20 mouse cellular contexts compared by ENCODE assay signal in the genomic region with DNA sequence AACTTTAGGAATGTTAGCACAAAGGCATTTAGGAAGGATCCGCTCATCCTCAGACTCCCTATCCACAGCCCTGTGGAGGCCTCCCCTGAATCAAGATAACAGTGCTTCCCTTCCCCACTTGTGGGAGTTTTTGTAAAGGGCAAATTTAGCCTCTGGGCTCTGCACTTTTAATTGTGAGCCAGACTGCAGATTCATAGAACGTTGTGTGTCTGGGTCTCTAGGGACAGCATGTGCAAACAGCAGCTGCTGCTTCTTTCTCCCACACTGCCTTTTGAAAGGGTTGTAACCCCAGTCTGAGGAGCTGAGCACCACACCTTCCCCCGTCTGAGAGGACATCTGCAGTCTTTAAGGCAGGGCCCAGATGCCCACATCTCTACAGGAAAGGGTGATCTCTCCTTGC.
DNase-seq lines count a peak whose midpoint lies in the region; ATAC-seq and TF ChIP-seq lines count a peak whose summit lies in the region.
"Had no signal": no experiment of that assay in that cellular context is flagged by ENCODE, and none has a peak within 500 bp of the region (broad histone marks: within the 10 kb centered on the region; RNA-seq: fewer than 3 reads in every experiment).

No protein-coding gene starts in this region.

- no peak for ATAC-seq in heart, embryonic 11.5 days (replicated peaks; ENCODE audit: insufficient number of reproducible peaks, low FRiP score, low TSS enrichment)
- ATAC-seq in lung, postnatal 0 days = no peak
- ATAC-seq: CD4-positive, CD25-positive, alpha-beta regulatory T cell, adult 4 months; forebrain, postnatal 0 days; hindbrain, postnatal 0 days; liver, postnatal 0 days; midbrain, embryonic 13.5 days had no signal

- no peak overlapping the region for H3K4me3 ChIP-seq in heart, embryonic 11.5 days (ENCODE audit: low read depth, low read length)
- H3K4me3 ChIP-seq in lung, postnatal 0 days (ENCODE audit: low read depth, low read length) = no peak overlapping the region
- no peak overlapping the region for H3K4me3 ChIP-seq in lung, adult 2 months (replicated peaks; ENCODE audit: extremely low read depth, low read depth, low read length)
- H3K4me3 ChIP-seq: embryonic facial prominence, embryonic 12.5 days; midbrain, embryonic 13.5 days had no signal

- TF ChIP-seq CTCF in lung, postnatal 0 days (IDR thresholded peaks at IDR 0.05) = no peak
- no peak for TF ChIP-seq CTCF in lung, adult 2 months (IDR thresholded peaks at IDR 0.05; ENCODE audit: insufficient read depth, low read length)

- H3K4me2 ChIP-seq in heart, embryonic 11.5 days = no peak overlapping the region
- H3K4me2 ChIP-seq in lung, postnatal 0 days (replicated peaks; ENCODE audit: low read depth, low read length) = no peak overlapping the region
- H3K4me2 ChIP-seq: embryonic facial prominence, embryonic 12.5 days; midbrain, embryonic 13.5 days had no signal

- H3K4me1 ChIP-seq in heart, embryonic 11.5 days (ENCODE audit: control insufficient read depth, insufficient read depth, low read length) = peaks cover 13% of the 10 kb centered on the region
- peaks cover 20% of the 10 kb centered on the region; the same call in 1 of the 2 replicates for H3K4me1 ChIP-seq in lung, postnatal 0 days (ENCODE audit: insufficient read depth, low read depth, low read length)
- H3K4me1 ChIP-seq in lung, adult 2 months (ENCODE audit: control insufficient read depth, insufficient read depth, low read length) = peaks cover 5% of the 10 kb centered on the region
- H3K4me1 ChIP-seq: embryonic facial prominence, embryonic 12.5 days had no signal

- 53% methylated on average over 3 of the region's 3 CpGs for WGBS in heart, embryonic 11.5 days (ENCODE audit: insufficient replicate concordance)
- whole genome bisulfite sequencing in lung, postnatal 0 days = 60% methylated on average over 3 of the region's 3 CpGs
- WGBS in lung, adult 2 months = 51% methylated on average over 3 of the region's 3 CpGs

- DNase-seq in heart, adult 18-20 months = peak; percentile 33 to 54
- DNase-seq in lung, postnatal 0 days (ENCODE audit: low spot score) = peak; percentile 21
- no peak for DNase-seq in lung, adult 2 months
- DNase-seq in brain, adult 2 months (ENCODE audit: low read depth, low spot score) = peak; percentile 26
- peak; percentile 3 for DNase-seq in mesoderm, embryonic 11.5 days (ENCODE audit: low read depth, low spot score)
- no peak for DNase-seq in thymus, postnatal 36 days
- DNase-seq: cerebellum, postnatal 14 days; forebrain, postnatal 0 days; gastrocnemius, postnatal 10 days; kidney, adult 8-10 months; kidney, postnatal 25 days; liver, postnatal 0 days; right cerebral cortex, adult 18-20 months; thymus, adult 2 months had no signal

- no peak for TF ChIP-seq POLR2A in lung, adult 2 months (IDR thresholded peaks at IDR 0.05; ENCODE audit: borderline replicate concordance, extremely low read depth, low read depth, low read length)

- H3K9ac ChIP-seq in heart, embryonic 11.5 days (ENCODE audit: low read depth, low read length) = no peak overlapping the region
- no peak overlapping the region for H3K9ac ChIP-seq in lung, postnatal 0 days (replicated peaks; ENCODE audit: low read depth)
- H3K9ac ChIP-seq: embryonic facial prominence, embryonic 12.5 days; forebrain, postnatal 0 days; liver, postnatal 0 days; midbrain, embryonic 13.5 days had no signal

- TF ChIP-seq EP300 in lung, postnatal 0 days (IDR thresholded peaks at IDR 0.05) = no peak

- H3K27me3 ChIP-seq in heart, embryonic 11.5 days (ENCODE audit: control insufficient read depth, insufficient read depth, low read length) = no peaks in the 10 kb centered on the region
- H3K27me3 ChIP-seq in lung, postnatal 0 days (replicated peaks; ENCODE audit: insufficient read depth, low read length) = no peaks in the 10 kb centered on the region
- H3K27me3 ChIP-seq: embryonic facial prominence, embryonic 12.5 days; midbrain, embryonic 13.5 days had no signal

- H3K36me3 ChIP-seq in heart, embryonic 11.5 days (ENCODE audit: control insufficient read depth, insufficient read depth, low read length) = no peaks in the 10 kb centered on the region
- no peaks in the 10 kb centered on the region for H3K36me3 ChIP-seq in lung, postnatal 0 days (ENCODE audit: insufficient read depth, low read length)
- H3K36me3 ChIP-seq: embryonic facial prominence, embryonic 12.5 days; midbrain, embryonic 13.5 days had no signal

- no peak overlapping the region for H3K27ac ChIP-seq in heart, embryonic 11.5 days (ENCODE audit: low read depth, low read length)
- H3K27ac ChIP-seq in lung, postnatal 0 days (ENCODE audit: low read length) = no peak overlapping the region
- H3K27ac ChIP-seq: embryonic facial prominence, embryonic 12.5 days; hindbrain, postnatal 0 days; macrophage; midbrain, embryonic 13.5 days had no signal

- H3K9me3 ChIP-seq in heart, embryonic 11.5 days (replicated peaks; ENCODE audit: control insufficient read depth, low read length) = no peaks in the 10 kb centered on the region
- no peaks in the 10 kb centered on the region for H3K9me3 ChIP-seq in lung, postnatal 0 days (ENCODE audit: low read length)
- H3K9me3 ChIP-seq: embryonic facial prominence, embryonic 12.5 days; midbrain, embryonic 13.5 days had no signal

Comparison
In these comparisons a context has a peak if more than half of its experiments do, and no peak if none do; other contexts are left out.
1. DNase-seq: peak in heart, adult 18-20 months (2 of 2), lung, postnatal 0 days (single experiment), brain, adult 2 months (single experiment) and mesoderm, embryonic 11.5 days (single experiment); none in lung, adult 2 months (single experiment) and thymus, postnatal 36 days (0 of 2).